Mouse (Mus musculus): ENCODE measurements around the gene Aars2. TPM values are rescaled to one million over a fixed set of nuclear protein-coding genes. Genes with fewer than 3 reads are reported as not detected.

Aars2 gene
- polyA plus RNA-seq, 1 experiment: 10.1 TPM

- no peak overlapping the region for H3K27ac ChIP-seq (ENCODE audit: control insufficient read depth, insufficient read depth, low read depth, low read length, poor library complexity)
- no peaks in the 10 kb centered on the region for H3K4me1 ChIP-seq (ENCODE audit: control insufficient read depth, insufficient read depth, low read length)
- TF ChIP-seq CTCF (IDR thresholded peaks at IDR 0.05; ENCODE audit: control insufficient read depth, insufficient read depth, low read length) (no peak), POLR2A (IDR thresholded peaks at IDR 0.05; ENCODE audit: borderline replicate concordance, control insufficient read depth, low read depth, low read length) (no peak)
- no peak overlapping the region for H3K4me3 ChIP-seq (replicated peaks; ENCODE audit: control insufficient read depth, low read depth, low read length)
- WGBS: 77% methylated on average over 6 of the region's 6 CpGs
Observed at GRCm38 (mm10) chr17:45489736-45490135, 16.9 kb upstream of the Aars2 start.

- Histone ChIP-seq H3K4me3 (replicated peaks; ENCODE audit: control insufficient read depth, low read depth, low read length) (no peak overlapping the region), H3K4me1 (ENCODE audit: control insufficient read depth, insufficient read depth, low read length) (no peaks in the 10 kb centered on the region), H3K27ac (ENCODE audit: control insufficient read depth, insufficient read depth, low read depth, low read length, poor library complexity) (no peak overlapping the region)
- TF ChIP-seq POLR2A (IDR thresholded peaks at IDR 0.05; ENCODE audit: borderline replicate concordance, control insufficient read depth, low read depth, low read length) (no peak), CTCF (IDR thresholded peaks at IDR 0.05; ENCODE audit: control insufficient read depth, insufficient read depth, low read length) (no peak)
- 62% methylated on average over 13 of the region's 13 CpGs for WGBS
Observed at GRCm38 (mm10) chr17:45490532-45491154, 16.0 kb upstream of the Aars2 start.

- TF ChIP-seq CTCF (IDR thresholded peaks at IDR 0.05; ENCODE audit: control insufficient read depth, insufficient read depth, low read length) (no peak), POLR2A (IDR thresholded peaks at IDR 0.05; ENCODE audit: borderline replicate concordance, control insufficient read depth, low read depth, low read length) (no peak)
- 74% methylated on average over 11 of the region's 11 CpGs for WGBS
- no peaks in the 10 kb centered on the region for H3K4me1 ChIP-seq (ENCODE audit: control insufficient read depth, insufficient read depth, low read length)
- H3K27ac ChIP-seq (ENCODE audit: control insufficient read depth, insufficient read depth, low read depth, low read length, poor library complexity): no peak overlapping the region
- H3K4me3 ChIP-seq (replicated peaks; ENCODE audit: control insufficient read depth, low read depth, low read length): no peak overlapping the region
Observed at GRCm38 (mm10) chr17:45495398-45495797, 11.2 kb upstream of the Aars2 start.

- H3K4me3 ChIP-seq (replicated peaks; ENCODE audit: control insufficient read depth, low read depth, low read length): no peak overlapping the region
- no peak overlapping the region for H3K27ac ChIP-seq (ENCODE audit: control insufficient read depth, insufficient read depth, low read depth, low read length, poor library complexity)
- TF ChIP-seq CTCF (IDR thresholded peaks at IDR 0.05; ENCODE audit: control insufficient read depth, insufficient read depth, low read length) (no peak), POLR2A (IDR thresholded peaks at IDR 0.05; ENCODE audit: borderline replicate concordance, control insufficient read depth, low read depth, low read length) (no peak)
- WGBS: 84% methylated on average over 13 of the region's 13 CpGs
- no peaks in the 10 kb centered on the region for H3K4me1 ChIP-seq (ENCODE audit: control insufficient read depth, insufficient read depth, low read length)
Observed at GRCm38 (mm10) chr17:45498397-45498796, 8.2 kb upstream of the Aars2 start.

GRCm38 (mm10) chr17:45499516-45499915, 7.1 kb upstream of the Aars2 start:
- H3K27ac ChIP-seq (ENCODE audit: control insufficient read depth, insufficient read depth, low read depth, low read length, poor library complexity): no peak overlapping the region
- H3K4me3 ChIP-seq (replicated peaks; ENCODE audit: control insufficient read depth, low read depth, low read length): no peak overlapping the region
- no peak for TF ChIP-seq POLR2A (IDR thresholded peaks at IDR 0.05; ENCODE audit: borderline replicate concordance, control insufficient read depth, low read depth, low read length)
- TF ChIP-seq CTCF (IDR thresholded peaks at IDR 0.05; ENCODE audit: control insufficient read depth, insufficient read depth, low read length): no peak
- whole genome bisulfite sequencing: 46% methylated on average over 2 of the region's 2 CpGs
- H3K4me1 ChIP-seq (ENCODE audit: control insufficient read depth, insufficient read depth, low read length): no peaks in the 10 kb centered on the region

GRCm38 (mm10) chr17:45500981-45501380, 5.7 kb upstream of the Aars2 start:
- no peaks in the 10 kb centered on the region for H3K4me1 ChIP-seq (ENCODE audit: control insufficient read depth, insufficient read depth, low read length)
- no peak overlapping the region for H3K4me3 ChIP-seq (replicated peaks; ENCODE audit: control insufficient read depth, low read depth, low read length)
- 79% methylated on average over 4 of the region's 4 CpGs for WGBS
- TF ChIP-seq POLR2A (IDR thresholded peaks at IDR 0.05; ENCODE audit: borderline replicate concordance, control insufficient read depth, low read depth, low read length): no peak
- TF ChIP-seq CTCF (IDR thresholded peaks at IDR 0.05; ENCODE audit: control insufficient read depth, insufficient read depth, low read length): no peak
- H3K27ac ChIP-seq (ENCODE audit: control insufficient read depth, insufficient read depth, low read depth, low read length, poor library complexity): no peak overlapping the region

- Histone ChIP-seq H3K4me1 (ENCODE audit: control insufficient read depth, insufficient read depth, low read length) (no peaks in the 10 kb centered on the region), H3K4me3 (replicated peaks; ENCODE audit: control insufficient read depth, low read depth, low read length) (no peak overlapping the region), H3K27ac (ENCODE audit: control insufficient read depth, insufficient read depth, low read depth, low read length, poor library complexity) (no peak overlapping the region)
- WGBS: 34% methylated on average over 4 of the region's 4 CpGs
- TF ChIP-seq CTCF (IDR thresholded peaks at IDR 0.05; ENCODE audit: control insufficient read depth, insufficient read depth, low read length) (no peak), POLR2A (IDR thresholded peaks at IDR 0.05; ENCODE audit: borderline replicate concordance, control insufficient read depth, low read depth, low read length) (no peak)
Observed at GRCm38 (mm10) chr17:45502324-45502723, 4.3 kb upstream of the Aars2 start.

GRCm38 (mm10) chr17:45503301-45503973, 3.2 kb upstream of the Aars2 start:
- 4% methylated on average over 5 of the region's 5 CpGs for WGBS
- H3K4me1 ChIP-seq (ENCODE audit: control insufficient read depth, insufficient read depth, low read length): no peaks in the 10 kb centered on the region
- TF ChIP-seq POLR2A (IDR thresholded peaks at IDR 0.05; ENCODE audit: borderline replicate concordance, control insufficient read depth, low read depth, low read length) (no peak), CTCF (IDR thresholded peaks at IDR 0.05; ENCODE audit: control insufficient read depth, insufficient read depth, low read length) (no peak)
- H3K4me3 ChIP-seq (replicated peaks; ENCODE audit: control insufficient read depth, low read depth, low read length): no peak overlapping the region
- H3K27ac ChIP-seq (ENCODE audit: control insufficient read depth, insufficient read depth, low read depth, low read length, poor library complexity): no peak overlapping the region

Data from bone marrow, adult 2 months (tissue).